Mouse (Mus musculus): ENCODE results near the gene Clcn7.

DNA sequence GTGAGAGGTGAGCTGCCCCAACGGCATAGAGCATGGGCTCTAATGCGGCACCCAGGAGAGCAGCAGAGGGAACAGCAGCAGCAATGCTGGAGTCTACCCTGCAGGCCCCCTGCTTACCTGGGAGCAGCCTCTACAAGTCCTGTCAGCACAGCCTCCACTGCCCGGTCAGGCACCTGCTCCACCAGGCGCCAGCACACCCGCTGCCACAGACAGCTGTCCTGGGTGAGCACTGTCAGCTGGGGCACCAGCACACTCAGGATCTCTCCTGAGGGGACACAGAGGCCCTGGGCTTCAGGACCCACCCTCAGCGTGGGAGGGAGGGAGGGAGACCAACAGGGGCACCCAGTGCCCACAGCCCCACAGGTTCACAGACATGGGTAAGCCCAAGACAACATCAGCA lies 22.6 kb upstream of the Clcn7 start:
- TF ChIP-seq POLR2A (IDR thresholded peaks at IDR 0.05; ENCODE audit: borderline replicate concordance, extremely low read depth, insufficient read depth, insufficient read length, poor library complexity, severe bottlenecking): no peak
- no peak for TF ChIP-seq CTCF (IDR thresholded peaks at IDR 0.05; ENCODE audit: borderline replicate concordance, extremely low read depth, insufficient read depth, insufficient read length)
